Mouse (Mus musculus) adrenal gland, postnatal 4 days (tissue): ENCODE data around the gene Arhgap24. TPM values are rescaled to one million over a fixed set of nuclear protein-coding genes. Genes with fewer than 3 reads are reported as not detected.
A peak's percentile ranks its signal among the peaks of the same experiment; 100 is the strongest.

ENCODE experiments used
- DNase-seq, 2 experiments: peaks; one replicate each; pipeline ENCODE4 v3.0.0; 2021 to 2022; ENCODE audit warnings: low spot score in 2 of 2, mixed read lengths in 2 of 2
- long read RNA-seq, 2 experiments: library from polyadenylated mRNA; stranded (forward); transcript quantifications; one replicate each; pipeline ENCODE4 v2.0.0; 2021
- total RNA-seq, 2 experiments: library from RNA; stranded (reverse); gene quantifications; 2 replicates each; pipeline ENCODE4 v1.2.3; 2021

The Arhgap24 gene
- 10 to 100 TPM; 19.0 to 38.6 TPM for total RNA-seq
- long read RNA-seq, experiment 1, partial matches to known transcripts, result 1 of 10 reads
- long read RNA-seq, experiment 1, other reads (novel, unspliced or antisense), result 3 of 10 reads
- long read RNA-seq, experiment 2, transcript Arhgap24-205 (8 exons, 2,853 nt), result minor isoform, 5 of 49 reads
- long read RNA-seq, experiment 2, transcript Arhgap24-204 (8 exons, 2,783 nt), result major isoform, 13 of 49 reads
- long read RNA-seq, experiment 2, transcript Arhgap24-203 (10 exons, 3,346 nt), result minor isoform, 11 of 49 reads
- long read RNA-seq, experiment 2, transcript Arhgap24-201 (7 exons, 3,632 nt), result minor isoform, 10 of 49 reads
- long read RNA-seq, experiment 2, partial matches to known transcripts, result 5 of 49 reads
- long read RNA-seq, experiment 2, other reads (novel, unspliced or antisense), result 4 of 49 reads

GRCm38 (mm10) chr5:102481215-102482211 lies at the start of gene Arhgap24:
Gene Arhgap24, plus strand, starts transcription at chr5:102481391.
- peak; percentile 9 to 35 for DNase-seq

- DNase-seq, result no peak
Observed at GRCm38 (mm10) chr5:102434182-102434581, 47.0 kb upstream of the Arhgap24 start.

GRCm38 (mm10) chr5:102436581-102436980 lies 44.6 kb upstream of the Arhgap24 start:
- no peak for DNase-seq

GRCm38 (mm10) chr5:102439119-102439877 lies 41.9 kb upstream of the Arhgap24 start:
- DNase-seq, result no peak

GRCm38 (mm10) chr5:102447436-102447835 lies 33.8 kb upstream of the Arhgap24 start:
- no peak for DNase-seq

GRCm38 (mm10) chr5:102450897-102451296 lies 30.3 kb upstream of the Arhgap24 start:
- no peak for DNase-seq

GRCm38 (mm10) chr5:102452079-102452797 lies 29.0 kb upstream of the Arhgap24 start:
- no peak for DNase-seq

- DNase-seq, result no peak
Observed at GRCm38 (mm10) chr5:102453324-102453723, 27.9 kb upstream of the Arhgap24 start.

- no peak for DNase-seq
Observed at GRCm38 (mm10) chr5:102455247-102455646, 25.9 kb upstream of the Arhgap24 start.

GRCm38 (mm10) chr5:102460452-102461197 lies 20.6 kb upstream of the Arhgap24 start:
- no peak for DNase-seq

GRCm38 (mm10) chr5:102462948-102463347 lies 18.2 kb upstream of the Arhgap24 start:
- DNase-seq, result no peak

GRCm38 (mm10) chr5:102465372-102465771 lies 15.8 kb upstream of the Arhgap24 start:
- DNase-seq, result no peak

GRCm38 (mm10) chr5:102468292-102468691 lies 12.9 kb upstream of the Arhgap24 start:
- no peak for DNase-seq

- no peak for DNase-seq
Observed at GRCm38 (mm10) chr5:102470284-102470683, 10.9 kb upstream of the Arhgap24 start.

GRCm38 (mm10) chr5:102478076-102478475 lies 3.1 kb upstream of the Arhgap24 start:
- no peak for DNase-seq

GRCm38 (mm10) chr5:102483285-102483975 lies 2.2 kb downstream of the Arhgap24 start:
- no peak for DNase-seq

GRCm38 (mm10) chr5:102491554-102491953 lies 10.4 kb downstream of the Arhgap24 start:
- DNase-seq, result no peak

GRCm38 (mm10) chr5:102492152-102492551 lies 11.0 kb downstream of the Arhgap24 start:
- DNase-seq, result no peak

GRCm38 (mm10) chr5:102494827-102495226 lies 13.6 kb downstream of the Arhgap24 start:
- DNase-seq, result no peak
